Mouse (Mus musculus) gonadal fat pad, adult 2 months (tissue): ENCODE results near the gene Cyp2j9. TPM values are rescaled to one million over a fixed set of nuclear protein-coding genes. Genes with fewer than 3 reads are reported as not detected.
A peak's percentile ranks its signal among the peaks of the same experiment; 100 is the strongest.
"Not testable (repeated sequence)": the region's sequence is repeated elsewhere in the genome, so short reads cannot be mapped to it uniquely, and the experiment has no call there.

Experiments used
- DNase-seq: peaks from one replicate; pipeline ENCODE4 v3.0.0-alpha.2; 2012; ENCODE audit warnings: low read depth
- polyA plus RNA-seq: library from polyadenylated mRNA; depleted of rRNA; stranded (reverse); fragments of >200 nt; gene quantifications from 2 replicates; pipeline ENCODE4 v1.2.3, GENCODE M21; 2012; rRNA removed

Cyp2j9 gene
- 4.8 and 5.3 TPM in 2 replicates for polyA plus RNA-seq

DNA sequence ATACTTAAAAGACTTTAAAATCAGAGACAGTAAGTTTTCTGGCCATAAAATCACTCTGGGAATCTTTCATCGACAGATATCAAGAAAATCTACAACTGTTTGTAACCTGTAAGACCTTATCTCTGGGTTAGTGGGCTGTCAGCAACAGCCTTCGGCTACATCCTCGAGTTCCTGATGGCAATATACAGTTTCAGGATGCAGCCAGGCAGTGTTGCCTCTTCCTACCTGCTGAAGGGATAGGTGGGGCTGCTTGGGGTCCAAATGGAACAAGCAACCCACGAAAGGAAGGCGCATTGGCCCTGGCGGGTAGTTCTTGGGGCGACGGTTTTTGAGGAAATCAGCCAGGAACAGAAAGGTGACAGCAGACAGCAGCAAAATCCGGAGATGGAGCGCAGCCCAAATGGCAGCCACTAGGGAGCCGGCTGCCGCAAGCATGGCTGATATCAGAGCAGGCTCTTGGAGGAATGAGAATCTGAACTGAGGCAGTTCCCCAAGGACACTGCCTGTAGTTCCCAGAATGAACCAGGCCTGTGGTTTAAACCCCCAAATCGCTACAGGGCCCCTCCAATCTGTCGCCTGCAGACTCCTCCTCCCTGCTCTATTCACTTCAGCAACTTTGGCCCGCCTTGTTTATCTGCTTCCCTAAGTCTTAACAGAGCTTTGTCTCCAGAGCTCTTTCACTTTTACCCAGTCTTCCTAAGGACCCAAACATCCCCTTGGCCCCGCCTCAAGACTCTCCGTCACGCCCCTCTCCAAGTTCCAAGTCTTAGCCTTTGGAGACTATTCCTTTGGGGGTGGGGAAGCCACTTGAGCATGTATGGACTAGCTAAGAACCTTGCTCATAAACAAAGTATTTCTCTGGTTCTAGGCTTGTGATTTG lies at the start of gene Cyp2j9:
Gene Cyp2j9, minus strand, starts transcription at position 668 of the 880 bp plus-strand sequence.
- DNase-seq = peak; percentile 28

- DNase-seq = no peak
These were observed 44.1 kb upstream of the Cyp2j9 start for GRCm38 (mm10) chr4:96635455-96635854.

GRCm38 (mm10) chr4:96622474-96622873 lies 31.1 kb upstream of the Cyp2j9 start:
- no peak for DNase-seq

- no peak for DNase-seq
These were observed 393 bp upstream of the Cyp2j9 start for GRCm38 (mm10) chr4:96591791-96592150.

DNA sequence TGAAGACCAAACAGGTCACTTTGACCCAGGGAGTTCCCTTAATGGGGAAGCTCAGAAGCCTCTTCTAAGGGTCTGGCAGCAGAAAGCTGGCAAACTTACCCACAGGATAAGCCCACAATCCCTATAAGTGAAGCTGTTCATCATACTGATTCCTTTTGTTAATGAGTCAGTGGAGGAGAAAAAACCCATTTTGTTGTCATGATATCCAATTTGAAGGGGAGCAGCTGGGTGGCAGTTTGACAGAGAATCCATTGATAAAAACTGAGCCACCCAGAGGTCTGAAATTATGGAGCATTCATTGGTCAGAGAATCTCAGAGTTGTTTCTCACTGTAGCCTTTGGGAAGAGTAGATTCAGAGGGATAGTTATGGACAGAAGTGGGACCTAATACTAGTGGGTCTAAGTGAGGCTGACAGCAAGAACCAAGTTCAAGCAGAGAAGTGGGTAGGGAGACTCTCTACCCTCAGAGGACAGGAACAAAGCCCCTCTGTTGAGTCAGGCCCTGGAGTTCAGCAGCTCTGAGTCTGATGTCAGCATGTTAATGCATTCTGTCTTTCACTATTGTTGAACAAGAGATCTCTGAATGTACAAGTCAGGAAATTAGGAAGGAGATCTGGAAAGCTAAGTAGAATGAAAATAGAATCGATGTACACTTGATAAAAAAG lies 9.8 kb downstream of the Cyp2j9 start:
- DNase-seq = no peak

DNA sequence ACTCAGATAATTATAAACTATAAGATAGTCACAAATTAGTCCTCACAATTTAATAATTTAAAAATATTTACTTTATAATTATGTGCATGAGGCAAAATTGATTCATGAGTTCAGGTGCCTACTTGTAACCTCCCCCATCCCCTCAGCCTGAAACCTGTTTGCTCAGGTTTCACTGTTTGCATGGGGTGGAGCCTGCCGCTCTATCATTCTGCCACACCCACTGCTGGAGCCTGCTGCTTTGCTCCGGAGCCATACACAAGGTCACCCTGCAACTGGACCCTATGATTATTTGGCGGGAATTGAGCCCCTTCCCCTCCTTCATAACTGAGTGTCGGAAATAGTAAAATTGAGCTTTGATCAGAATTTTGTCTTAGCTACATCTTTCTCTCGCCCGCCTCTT lies 11.0 kb downstream of the Cyp2j9 start:
- not testable (repeated sequence) for DNase-seq

GRCm38 (mm10) chr4:96569442-96569841 lies 21.9 kb downstream of the Cyp2j9 start:
- DNase-seq = no peak

GRCm38 (mm10) chr4:96567988-96568387 lies 23.4 kb downstream of the Cyp2j9 start:
- DNase-seq = no peak

GRCm38 (mm10) chr4:96565808-96566207 lies 25.6 kb downstream of the Cyp2j9 start:
- no peak for DNase-seq

DNA sequence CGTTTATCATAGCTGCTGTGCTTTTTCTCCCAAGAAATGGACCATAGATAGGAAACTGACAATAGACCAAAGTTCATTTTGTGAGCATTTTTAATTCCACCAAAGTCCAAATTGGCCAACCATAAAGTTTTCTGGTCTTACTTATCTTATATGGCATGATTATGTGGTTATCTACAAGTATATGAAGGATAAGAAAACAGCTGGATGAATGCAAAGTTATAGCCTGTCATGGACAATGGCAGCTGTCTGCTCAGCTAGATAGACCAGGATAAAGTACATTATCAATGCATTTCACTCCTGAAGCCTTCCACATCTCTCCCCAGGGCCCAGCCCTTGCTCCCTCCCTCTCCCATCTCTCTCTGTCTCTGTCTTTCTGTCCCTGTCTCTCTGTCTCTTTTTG lies 30.9 kb downstream of the Cyp2j9 start:
- no peak for DNase-seq

DNA sequence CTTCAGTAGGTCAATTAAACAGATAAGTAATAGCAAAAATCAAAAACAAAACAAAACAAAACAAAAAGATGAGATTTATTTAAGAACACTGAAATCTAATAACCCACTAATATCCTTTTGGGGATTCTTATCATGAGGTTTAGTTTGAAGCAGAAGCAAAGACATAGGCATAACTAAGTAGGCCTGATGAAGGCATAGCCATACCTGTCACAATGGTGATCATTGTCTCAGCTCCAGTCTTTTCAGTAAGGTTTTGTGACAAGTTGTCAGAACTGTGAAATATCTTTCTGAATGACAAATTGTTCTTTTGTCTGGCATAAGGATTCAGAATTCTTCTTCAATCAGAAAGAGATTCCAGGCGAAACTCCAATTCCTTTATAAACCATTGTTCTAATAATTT lies 31.6 kb downstream of the Cyp2j9 start:
- DNase-seq = no peak

DNA sequence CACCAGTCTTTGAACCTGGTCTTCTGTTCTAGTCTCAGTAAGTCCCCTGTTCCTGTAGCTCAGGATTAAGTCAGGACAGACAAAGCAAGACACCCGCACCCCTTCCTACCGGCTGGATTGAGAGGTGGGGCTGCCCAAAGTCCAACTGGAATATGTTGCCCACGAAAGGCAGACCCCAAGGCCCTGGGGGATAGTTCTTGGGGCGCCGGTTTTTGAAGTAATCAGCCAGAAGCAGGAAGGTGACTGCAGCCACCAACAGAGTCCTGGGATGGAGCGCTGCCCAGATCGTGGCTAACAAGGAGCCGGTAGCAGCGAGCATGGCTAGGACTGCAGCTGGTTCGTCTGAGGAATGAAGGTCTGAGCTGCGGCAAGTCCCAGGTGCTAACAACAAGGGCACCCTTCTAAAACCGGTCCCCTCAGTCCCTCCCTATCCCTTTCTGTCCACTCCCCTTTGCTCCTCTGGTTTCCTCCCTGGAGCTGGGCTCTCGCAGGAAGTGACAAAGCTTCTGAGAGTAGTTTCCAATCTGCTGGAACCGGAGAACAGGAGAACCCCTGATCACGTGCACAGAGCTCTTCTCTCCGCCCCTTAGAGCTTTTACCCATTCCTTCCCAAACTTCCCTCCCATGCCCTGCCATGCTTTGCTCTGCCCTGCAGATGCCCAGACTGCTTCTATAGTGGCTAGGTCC lies 38.1 kb downstream of the Cyp2j9 start, which contains the start of gene Cyp2j6:
Gene Cyp2j6, minus strand, starts transcription at position 529 of the 687 bp plus-strand sequence.
- peak; percentile 26 for DNase-seq

DNA sequence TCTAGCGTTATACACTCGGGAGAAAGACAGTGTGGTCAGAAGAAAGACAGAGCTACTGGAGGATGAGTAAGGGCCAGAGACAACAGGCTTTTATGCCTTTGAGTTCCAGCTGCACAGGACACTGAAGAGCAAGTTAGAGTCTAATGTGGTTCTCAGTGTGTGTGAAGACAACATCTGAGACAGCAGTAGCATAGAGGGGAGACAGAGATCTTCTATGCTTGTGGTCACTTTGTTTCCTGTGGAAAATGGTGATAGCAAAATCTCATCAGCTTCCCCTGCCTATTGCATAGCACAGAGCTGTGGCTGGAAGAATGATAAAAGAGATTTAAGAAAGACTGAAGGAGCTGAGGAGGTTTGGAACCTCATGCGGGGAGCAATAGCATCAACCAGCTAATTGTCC lies 39.8 kb downstream of the Cyp2j9 start:
- DNase-seq = no peak

DNA sequence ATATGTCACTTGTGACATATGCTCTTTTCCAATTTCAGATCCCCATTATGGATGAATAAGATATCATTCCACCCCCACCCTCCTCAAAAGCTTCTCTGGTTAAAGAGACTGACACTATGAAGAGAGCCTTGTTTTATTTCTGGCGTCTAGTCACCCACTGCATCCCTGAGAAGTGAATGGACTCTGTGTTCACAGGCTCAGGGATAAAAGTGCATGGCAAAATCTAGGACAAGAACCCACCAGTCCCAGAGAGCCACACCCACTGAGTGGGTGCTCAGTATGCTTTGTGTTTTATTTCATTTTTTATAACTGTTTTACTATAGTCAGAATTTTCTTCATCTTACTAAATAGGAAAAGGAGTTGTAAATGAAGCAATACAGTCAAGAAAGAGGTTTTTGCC lies 45.4 kb downstream of the Cyp2j9 start:
- DNase-seq = no peak

DNA sequence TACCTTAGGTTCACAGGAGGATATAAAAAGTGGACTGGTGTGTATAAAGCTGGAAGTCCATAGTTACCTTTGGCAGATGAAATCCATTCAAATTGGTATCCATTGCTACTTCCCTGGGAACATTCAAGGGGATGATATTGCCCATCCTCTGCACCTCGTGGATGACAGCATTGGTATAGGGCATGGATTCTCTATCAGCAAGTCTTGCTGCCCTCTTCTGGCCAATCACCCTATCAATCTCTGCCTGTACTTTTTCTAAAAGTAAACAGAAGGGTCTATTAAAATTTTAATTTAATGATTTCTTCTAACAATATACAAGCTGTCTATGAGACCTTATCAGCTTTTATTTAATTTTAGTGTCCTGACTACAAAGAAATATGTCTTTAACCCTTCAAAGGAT lies 65.6 kb downstream of the Cyp2j9 start:
- DNase-seq = no peak

- no peak for DNase-seq
These were observed 69.1 kb downstream of the Cyp2j9 start for GRCm38 (mm10) chr4:96522256-96522655.

Other genes starting within 250 kb of the Cyp2j9 start
- gene Cyp2j11, start 242.9 kb downstream of the Cyp2j9 start, polyA plus RNA-seq = 0.81 and 0.82 TPM in 2 replicates
- gene Cyp2j8, start 84.2 kb downstream of the Cyp2j9 start, polyA plus RNA-seq = 0.13 TPM in 1 of 2 replicates, not detected in the other
- gene Cyp2j6, start 37.9 kb downstream of the Cyp2j9 start, polyA plus RNA-seq = 5.9 and 6.1 TPM in 2 replicates
- 0.08 TPM in 1 of 2 replicates, not detected in the other for gene Cyp2j5, start 72.6 kb upstream of the Cyp2j9 start, polyA plus RNA-seq
- not detected in 2 replicates for gene Gm12695, start 193.6 kb upstream of the Cyp2j9 start, polyA plus RNA-seq